Mouse (Mus musculus) intestine, embryonic 16.5 days (tissue): ENCODE data around the gene Hagh. TPM values are rescaled to one million over a fixed set of nuclear protein-coding genes. Genes with fewer than 3 reads are reported as not detected.

Source experiments
- ATAC-seq: fragments of 200-750 bp; cut with Nextera tagmentation; 2 replicates; pipeline ENCODE4 v1.8.0; 2017; ENCODE audit warnings: moderate TSS enrichment, moderate library complexity
- H3K27ac ChIP-seq: fragments of 300-500 bp; sonication (generic); 2 replicates; pipeline ENCODE4 v1.5.1; 2014; ENCODE audit warnings: mild to moderate bottlenecking, low read length
- H3K27me3 ChIP-seq: fragments of 300-500 bp; sonication (generic); replicated peaks from 2 replicates; pipeline ENCODE4 v1.6.1; 2014; ENCODE audit warnings: low read length, control low read depth, mixed read lengths; ENCODE audit not compliant: control insufficient read depth, insufficient read depth
- H3K36me3 ChIP-seq: fragments of 300-500 bp; sonication (generic); 2 replicates; pipeline ENCODE4 v1.6.1; 2014; ENCODE audit warnings: low read length, control low read depth; ENCODE audit not compliant: control insufficient read depth, insufficient read depth
- H3K4me1 ChIP-seq: fragments of 300-500 bp; sonication (generic); 2 replicates; pipeline ENCODE4 v1.6.1; 2014; ENCODE audit warnings: low read length, control low read depth, mixed read lengths; ENCODE audit not compliant: control insufficient read depth, insufficient read depth
- H3K4me2 ChIP-seq: fragments of 300-500 bp; sonication (generic); 2 replicates; pipeline ENCODE4 v1.6.1; 2014; ENCODE audit warnings: low read depth, low read length, control low read depth
- H3K4me3 ChIP-seq: fragments of 300-500 bp; sonication (generic); 2 replicates; pipeline ENCODE4 v1.5.1; 2014; ENCODE audit warnings: mild to moderate bottlenecking, low read length
- H3K9ac ChIP-seq: fragments of 300-500 bp; sonication (generic); 2 replicates; pipeline ENCODE4 v1.6.1; 2014; ENCODE audit warnings: low read depth, low read length
- H3K9me3 ChIP-seq: fragments of 300-500 bp; sonication (generic); 2 replicates; pipeline ENCODE4 v1.6.1; 2016; ENCODE audit warnings: low read length, control low read depth; ENCODE audit not compliant: control insufficient read depth
- WGBS: fragments of 180-500 bp; shearing (Covaris S2); extraction: QIAGEN DNeasy Blood & Tissue Kit; methylation state at CpG from one replicate; pipeline ENCODE4 v1.1.7; 2014; 5-methylcytosine and 5-hydroxymethylcytosine counted together
- polyA plus RNA-seq: library from polyadenylated mRNA; unstranded; fragments of >200 nt; fragmentation: Nextera tagmentation; extraction: Ambion mirVana; gene quantifications from 2 replicates; pipeline ENCODE4 v1.2.1, GENCODE M21; 2015

Hagh gene
- polyA plus RNA-seq, 1 experiment from 2014 or later: 86.5 TPM

- Histone ChIP-seq H3K9ac (no peak overlapping the region), H3K4me3 (no peak overlapping the region), H3K36me3 (no peaks in the 10 kb centered on the region), H3K27me3 (no peaks in the 10 kb centered on the region), H3K4me1 (no peaks in the 10 kb centered on the region), H3K4me2 (no peak overlapping the region), H3K27ac (no peak overlapping the region), H3K9me3 (no peaks in the 10 kb centered on the region)
- WGBS: 25% methylated on average over 2 of the region's 2 CpGs
- no peak for ATAC-seq
Observed at GRCm38 (mm10) chr17:24812215-24812614, 27.7 kb upstream of the Hagh start.

GRCm38 (mm10) chr17:24815256-24815655 lies 24.7 kb upstream of the Hagh start:
- no peak overlapping the region for H3K27ac ChIP-seq
- H3K27me3 ChIP-seq: no peaks in the 10 kb centered on the region
- no peaks in the 10 kb centered on the region for H3K9me3 ChIP-seq
- H3K4me1 ChIP-seq: no peaks in the 10 kb centered on the region
- H3K36me3 ChIP-seq: no peaks in the 10 kb centered on the region
- H3K4me2 ChIP-seq: no peak overlapping the region
- ATAC-seq: no peak
- no peak overlapping the region for H3K9ac ChIP-seq
- H3K4me3 ChIP-seq: no peak overlapping the region
- WGBS: 81% methylated on average over 5 of the region's 5 CpGs

- WGBS: 43% methylated on average over 1 of the region's 1 CpGs
- no peak overlapping the region for H3K27ac ChIP-seq
- no peak for ATAC-seq
- no peaks in the 10 kb centered on the region for H3K4me1 ChIP-seq
- H3K36me3 ChIP-seq: no peaks in the 10 kb centered on the region
- H3K9me3 ChIP-seq: no peaks in the 10 kb centered on the region
- H3K4me2 ChIP-seq: no peak overlapping the region
- H3K4me3 ChIP-seq: no peak overlapping the region
- H3K27me3 ChIP-seq: no peaks in the 10 kb centered on the region
- no peak overlapping the region for H3K9ac ChIP-seq
Observed at GRCm38 (mm10) chr17:24817503-24817902, 22.4 kb upstream of the Hagh start.

GRCm38 (mm10) chr17:24818172-24818571 lies 21.8 kb upstream of the Hagh start:
- H3K4me1 ChIP-seq: no peaks in the 10 kb centered on the region
- no peak for ATAC-seq
- no peaks in the 10 kb centered on the region for H3K9me3 ChIP-seq

GRCm38 (mm10) chr17:24819469-24819868 lies 20.5 kb upstream of the Hagh start:
- no peak overlapping the region for H3K27ac ChIP-seq
- WGBS: 52% methylated on average over 2 of the region's 2 CpGs
- H3K36me3 ChIP-seq: no peaks in the 10 kb centered on the region
- H3K9ac ChIP-seq: no peak overlapping the region
- H3K4me1 ChIP-seq: no peaks in the 10 kb centered on the region
- no peak for ATAC-seq
- H3K4me2 ChIP-seq: no peak overlapping the region
- H3K9me3 ChIP-seq: no peaks in the 10 kb centered on the region
- no peaks in the 10 kb centered on the region for H3K27me3 ChIP-seq
- no peak overlapping the region for H3K4me3 ChIP-seq

More at GRCm38 (mm10) chr17:24818172-24818571, 21.8 kb upstream of the Hagh start:
- no peak overlapping the region for H3K4me3 ChIP-seq
- no peaks in the 10 kb centered on the region for H3K36me3 ChIP-seq
- no peak overlapping the region for H3K9ac ChIP-seq
- 48% methylated on average over 6 of the region's 6 CpGs for WGBS
- H3K27ac ChIP-seq: no peak overlapping the region
- H3K4me2 ChIP-seq: no peak overlapping the region
- H3K27me3 ChIP-seq: no peaks in the 10 kb centered on the region

- Histone ChIP-seq H3K27ac (no peak overlapping the region), H3K9ac (no peak overlapping the region), H3K27me3 (no peaks in the 10 kb centered on the region), H3K4me3 (no peak overlapping the region), H3K36me3 (no peaks in the 10 kb centered on the region), H3K4me1 (no peaks in the 10 kb centered on the region), H3K4me2 (no peak overlapping the region), H3K9me3 (no peaks in the 10 kb centered on the region)
- no peak for ATAC-seq
- 47% methylated on average over 3 of the region's 3 CpGs for WGBS
Observed at GRCm38 (mm10) chr17:24821351-24822280, 18.3 kb upstream of the Hagh start.

GRCm38 (mm10) chr17:24840341-24840740 lies 398 bp downstream of the Hagh start:
- Histone ChIP-seq H3K4me3 (no peak overlapping the region), H3K27ac (no peak overlapping the region), H3K9me3 (no peaks in the 10 kb centered on the region), H3K4me1 (no peaks in the 10 kb centered on the region), H3K27me3 (no peaks in the 10 kb centered on the region; the same call in 1 of the 2 replicates), H3K4me2 (no peak overlapping the region), H3K36me3 (no peaks in the 10 kb centered on the region), H3K9ac (no peak overlapping the region)
- WGBS: 38% methylated on average over 5 of the region's 5 CpGs
- no peak for ATAC-seq

GRCm38 (mm10) chr17:24841133-24841532 lies 1.2 kb downstream of the Hagh start:
- WGBS: 51% methylated on average over 4 of the region's 4 CpGs
- no peak overlapping the region for H3K27ac ChIP-seq
- no peaks in the 10 kb centered on the region for H3K9me3 ChIP-seq
- peak; percentile 34; the same call in 1 of the 2 replicates for ATAC-seq
- no peak overlapping the region for H3K4me3 ChIP-seq
- no peaks in the 10 kb centered on the region for H3K4me1 ChIP-seq
- H3K36me3 ChIP-seq: no peaks in the 10 kb centered on the region
- no peak overlapping the region for H3K4me2 ChIP-seq
- no peak overlapping the region for H3K9ac ChIP-seq
- H3K27me3 ChIP-seq: no peaks in the 10 kb centered on the region

- no peaks in the 10 kb centered on the region for H3K27me3 ChIP-seq
- no peak overlapping the region for H3K4me3 ChIP-seq
- H3K9me3 ChIP-seq: no peaks in the 10 kb centered on the region
- H3K9ac ChIP-seq: no peak overlapping the region
- ATAC-seq: no peak
- WGBS: 66% methylated on average over 2 of the region's 2 CpGs
- no peak overlapping the region for H3K27ac ChIP-seq
- H3K36me3 ChIP-seq: no peaks in the 10 kb centered on the region
- no peak overlapping the region for H3K4me2 ChIP-seq
- no peaks in the 10 kb centered on the region for H3K4me1 ChIP-seq
Observed at GRCm38 (mm10) chr17:24842631-24843030, 2.7 kb downstream of the Hagh start.
